ENCODE assay signal across 12 mouse cellular contexts in genomic region chr17:83962841-83963240, GRCm38 (mm10).
DNase-seq lines count a peak whose midpoint lies in the region; ATAC-seq and TF ChIP-seq lines count a peak whose summit lies in the region.
"Had no signal": no experiment of that assay in that cellular context is flagged by ENCODE, and none has a peak within 500 bp of the region (broad histone marks: within the 10 kb centered on the region; RNA-seq: fewer than 3 reads in every experiment).

No protein-coding gene starts in this region.

- H3K27ac ChIP-seq in heart, embryonic 12.5 days (ENCODE audit: poor library complexity, severe bottlenecking) = no peak overlapping the region
- 0 out of 2 replicates have a peak overlapping the region, but pooled peaks have one; percentile 10 for H3K27ac ChIP-seq in lung, embryonic 16.5 days (ENCODE audit: low read length)
- H3K27ac ChIP-seq in limb, embryonic 13.5 days = peak overlapping the region; percentile 65; the same call in 1 of the 2 replicates
- no peak overlapping the region; the same call in 1 of the 2 replicates for H3K27ac ChIP-seq in thymus, adult 2 months (ENCODE audit: control insufficient read depth, insufficient read depth, low read length)
- no peak overlapping the region for H3K27ac ChIP-seq in hindbrain, embryonic 13.5 days
- H3K27ac ChIP-seq: macrophage had no signal

- WGBS in heart, embryonic 12.5 days = 29% methylated on average over 4 of the region's 4 CpGs
- WGBS in lung, embryonic 16.5 days = 16% methylated on average over 4 of the region's 4 CpGs
- WGBS in limb, embryonic 13.5 days = 21% methylated on average over 4 of the region's 4 CpGs
- 59% methylated on average over 4 of the region's 4 CpGs for WGBS in thymus, adult 2 months
- WGBS in hindbrain, embryonic 13.5 days = 23% methylated on average over 4 of the region's 4 CpGs

- ATAC-seq in heart, embryonic 12.5 days (ENCODE audit: insufficient number of reproducible peaks, low FRiP score) = 0 out of 2 replicates have a peak, but pooled peaks have one; percentile 17
- no peak for ATAC-seq in lung, embryonic 16.5 days (ENCODE audit: low read depth)
- no peak for ATAC-seq in limb, embryonic 13.5 days (ENCODE audit: low FRiP score, low read depth)
- no peak for ATAC-seq in hindbrain, embryonic 13.5 days (ENCODE audit: low FRiP score)
- ATAC-seq: Patski had no signal

- no peak for TF ChIP-seq CTCF in thymus, adult 2 months (IDR thresholded peaks at IDR 0.05; ENCODE audit: borderline replicate concordance, control insufficient read depth, extremely low read depth, insufficient read depth, low read length, poor library complexity)

- H3K9me3 ChIP-seq in heart, embryonic 12.5 days (replicated peaks) = peaks cover 5% of the 10 kb centered on the region; the same call in 1 of the 2 replicates
- no peaks in the 10 kb centered on the region; the same call in 1 of the 2 replicates for H3K9me3 ChIP-seq in lung, embryonic 16.5 days (ENCODE audit: control insufficient read depth, low read length)
- no peaks in the 10 kb centered on the region for H3K9me3 ChIP-seq in limb, embryonic 13.5 days
- H3K9me3 ChIP-seq in hindbrain, embryonic 13.5 days = no peaks in the 10 kb centered on the region

- no peak for TF ChIP-seq POLR2A in thymus, adult 2 months (IDR thresholded peaks at IDR 0.05; ENCODE audit: control insufficient read depth, extremely low read depth, insufficient read depth, low read length, poor library complexity)

- H3K4me3 ChIP-seq in heart, embryonic 12.5 days = no peak overlapping the region
- H3K4me3 ChIP-seq in lung, embryonic 16.5 days (ENCODE audit: low read length) = no peak overlapping the region
- H3K4me3 ChIP-seq in limb, embryonic 13.5 days = no peak overlapping the region
- no peak overlapping the region for H3K4me3 ChIP-seq in thymus, adult 2 months (ENCODE audit: control insufficient read depth, insufficient read depth, low read length)
- no peak overlapping the region for H3K4me3 ChIP-seq in hindbrain, embryonic 13.5 days

- DNase-seq in heart, postnatal 4 days = no peak
- DNase-seq in lung, postnatal 10 days = no peak
- no peak for DNase-seq in thymus, adult 2 months
- no peak for DNase-seq in layer of hippocampus, adult 18-20 months (ENCODE audit: low spot score in 2 of 2)
- DNase-seq: adrenal gland, adult 8-10 months; kidney, adult 18-20 months had no signal

- no peak overlapping the region for H3K4me2 ChIP-seq in heart, embryonic 12.5 days
- no peak overlapping the region for H3K4me2 ChIP-seq in lung, embryonic 16.5 days (ENCODE audit: low read depth, low read length)
- no peak overlapping the region for H3K4me2 ChIP-seq in limb, embryonic 13.5 days (replicated peaks)
- no peak overlapping the region for H3K4me2 ChIP-seq in hindbrain, embryonic 13.5 days

- no peaks in the 10 kb centered on the region for H3K27me3 ChIP-seq in heart, embryonic 12.5 days (replicated peaks)
- no peaks in the 10 kb centered on the region for H3K27me3 ChIP-seq in lung, embryonic 16.5 days (ENCODE audit: control insufficient read depth, insufficient read depth, low read depth, low read length)
- H3K27me3 ChIP-seq in limb, embryonic 13.5 days = no peaks in the 10 kb centered on the region
- H3K27me3 ChIP-seq in thymus, adult 2 months (ENCODE audit: control insufficient read depth, insufficient read depth, low read length) = no peaks in the 10 kb centered on the region
- peaks cover 4% of the 10 kb centered on the region; the same call in 1 of the 2 replicates for H3K27me3 ChIP-seq in hindbrain, embryonic 13.5 days
- H3K27me3 ChIP-seq: Patski had no signal

- no peaks in the 10 kb centered on the region for H3K36me3 ChIP-seq in heart, embryonic 12.5 days
- no peaks in the 10 kb centered on the region for H3K36me3 ChIP-seq in lung, embryonic 16.5 days (ENCODE audit: control insufficient read depth, insufficient read depth, low read length)
- H3K36me3 ChIP-seq in limb, embryonic 13.5 days = no peaks in the 10 kb centered on the region
- no peaks in the 10 kb centered on the region for H3K36me3 ChIP-seq in thymus, adult 2 months (ENCODE audit: control insufficient read depth, insufficient read depth, low read length)
- no peaks in the 10 kb centered on the region for H3K36me3 ChIP-seq in hindbrain, embryonic 13.5 days

- peaks cover 59% of the 10 kb centered on the region for H3K4me1 ChIP-seq in heart, embryonic 12.5 days (replicated peaks)
- peaks cover 34% of the 10 kb centered on the region for H3K4me1 ChIP-seq in lung, embryonic 16.5 days (replicated peaks; ENCODE audit: control insufficient read depth, insufficient read depth, low read length)
- peaks cover 77% of the 10 kb centered on the region for H3K4me1 ChIP-seq in limb, embryonic 13.5 days
- peaks cover 22% of the 10 kb centered on the region for H3K4me1 ChIP-seq in thymus, adult 2 months (replicated peaks; ENCODE audit: control insufficient read depth, insufficient read depth, low read length)
- peaks cover 26% of the 10 kb centered on the region for H3K4me1 ChIP-seq in hindbrain, embryonic 13.5 days (replicated peaks)

- H3K9ac ChIP-seq in heart, embryonic 12.5 days = no peak overlapping the region
- no peak overlapping the region for H3K9ac ChIP-seq in lung, embryonic 16.5 days (ENCODE audit: low read length)
- H3K9ac ChIP-seq in limb, embryonic 13.5 days = no peak overlapping the region
- no peak overlapping the region for H3K9ac ChIP-seq in hindbrain, embryonic 13.5 days

Comparison
In these comparisons a context has a peak if more than half of its experiments do, and no peak if none do; other contexts are left out.
1. H3K27ac ChIP-seq: peak in lung, embryonic 16.5 days (single experiment) and limb, embryonic 13.5 days (single experiment); none in heart, embryonic 12.5 days (single experiment), thymus, adult 2 months (single experiment) and hindbrain, embryonic 13.5 days (single experiment).